Mouse (Mus musculus): ENCODE measurements around the gene Pias4. TPM values are rescaled to one million over a fixed set of nuclear protein-coding genes. Genes with fewer than 3 reads are reported as not detected.
A peak's percentile ranks its signal among the peaks of the same experiment; 100 is the strongest.
"Not testable (repeated sequence)": the region's sequence is repeated elsewhere in the genome, so short reads cannot be mapped to it uniquely, and the experiment has no call there.

The Pias4 gene
- polyA plus RNA-seq (2014; fragmentation: Nextera tagmentation; extraction: Ambion mirVana) = 43.7 and 48.3 TPM in 2 replicates

DNA sequence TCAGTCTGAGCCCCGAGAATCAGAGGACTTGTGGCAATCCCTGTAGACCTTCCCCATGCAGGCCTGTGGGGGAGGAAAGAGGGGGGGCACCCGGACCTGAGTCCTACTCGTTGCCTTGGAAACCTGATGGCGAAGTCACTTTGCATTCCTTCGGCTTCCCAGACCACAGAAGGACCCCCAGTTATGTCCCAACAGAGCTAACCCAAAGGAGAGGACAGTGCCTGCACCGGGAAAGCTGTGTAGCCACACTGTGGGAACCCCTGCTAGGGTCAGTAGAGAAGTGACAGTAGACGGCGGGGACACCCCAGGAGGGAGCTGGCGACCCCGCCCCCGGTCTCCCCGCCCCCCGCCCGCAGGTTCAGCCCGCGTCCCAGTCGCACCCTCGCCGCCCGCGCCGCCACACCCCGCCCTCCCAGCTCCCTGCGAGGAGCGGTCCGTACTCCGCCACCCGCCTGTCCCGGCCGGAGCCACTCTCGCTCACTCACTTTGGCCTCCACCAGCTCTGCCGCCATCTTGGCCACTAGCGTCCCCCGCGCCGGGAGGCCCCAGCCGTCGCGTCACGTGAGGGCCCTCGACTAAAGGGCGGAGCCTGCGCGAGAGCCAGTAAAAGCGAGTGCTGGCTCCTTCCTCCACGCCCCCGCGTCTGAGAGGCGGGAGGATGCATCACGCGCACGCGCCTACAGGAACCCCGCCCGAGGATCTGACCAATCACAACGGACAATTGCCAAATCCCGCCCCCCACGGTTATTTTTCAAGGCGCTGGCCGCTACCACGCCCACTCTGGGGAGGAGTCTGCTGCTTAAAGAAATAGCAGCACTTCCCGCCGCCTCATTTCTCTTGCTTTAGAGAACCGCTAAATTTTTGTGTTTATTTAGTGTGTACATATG, at the start of gene Pias4:
Gene Pias4 (minus strand): TSS at position 724 of the 887 bp plus-strand sequence.
- Histone ChIP-seq H3K4me3 (replicated peaks; ENCODE audit: low read length) (peak within 1 kb of the TSS; percentile 89), H3K36me3 (replicated peaks; ENCODE audit: control insufficient read depth, insufficient read depth) (peaks cover 22% of the 10 kb centered on the region), H3K4me2 (replicated peaks) (peak within 1 kb of the TSS; percentile 81), H3K4me1 (replicated peaks; ENCODE audit: control insufficient read depth, insufficient read depth, low read length) (peaks cover 22% of the 10 kb centered on the region), H3K9ac (peak within 1 kb of the TSS; percentile 83), H3K27me3 (ENCODE audit: control insufficient read depth, insufficient read depth, low read length) (no peaks in the 10 kb centered on the region), H3K27ac (peak within 1 kb of the TSS; percentile 75), H3K9me3 (ENCODE audit: control insufficient read depth, low read length) (no peaks in the 10 kb centered on the region)
- ATAC-seq (ENCODE audit: low FRiP score) = peak; percentile 93
- peak; percentile 100 for DNase-seq (ENCODE audit: low spot score)
- WGBS = under 1% methylated on average over 53 of the region's 64 CpGs

DNA sequence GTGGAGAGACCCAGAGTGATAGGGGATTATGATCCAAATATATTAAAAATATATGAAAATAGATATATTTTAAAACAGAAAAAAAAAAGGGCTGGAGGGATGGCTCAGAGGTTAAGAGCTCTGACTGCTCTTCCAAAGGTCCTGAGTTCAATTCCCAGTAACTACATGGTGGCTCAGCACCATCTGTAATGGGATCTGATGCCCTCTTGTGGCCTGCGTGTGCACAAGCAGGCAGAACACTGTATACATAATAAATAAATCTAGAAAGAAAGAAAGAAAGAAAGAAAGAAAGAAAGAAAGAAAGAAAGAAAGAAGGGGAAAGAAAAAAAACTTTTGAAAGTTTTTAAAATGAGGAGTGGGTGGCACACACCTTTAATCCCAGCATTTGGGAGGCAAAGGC, 49.5 kb upstream of the Pias4 start:
- not testable (repeated sequence) for H3K9me3 ChIP-seq (ENCODE audit: control insufficient read depth, low read length); H3K27me3 ChIP-seq (ENCODE audit: control insufficient read depth, insufficient read depth, low read length); H3K27ac ChIP-seq; H3K4me3 ChIP-seq (replicated peaks; ENCODE audit: low read length); H3K4me2 ChIP-seq (replicated peaks); ATAC-seq (ENCODE audit: low FRiP score); H3K4me1 ChIP-seq (replicated peaks; ENCODE audit: control insufficient read depth, insufficient read depth, low read length); H3K9ac ChIP-seq; DNase-seq (ENCODE audit: low spot score)
- peaks cover 93% of the 10 kb centered on the region for H3K36me3 ChIP-seq (replicated peaks; ENCODE audit: control insufficient read depth, insufficient read depth)
- 40% methylated on average over 1 of the region's 1 CpGs for WGBS

DNA sequence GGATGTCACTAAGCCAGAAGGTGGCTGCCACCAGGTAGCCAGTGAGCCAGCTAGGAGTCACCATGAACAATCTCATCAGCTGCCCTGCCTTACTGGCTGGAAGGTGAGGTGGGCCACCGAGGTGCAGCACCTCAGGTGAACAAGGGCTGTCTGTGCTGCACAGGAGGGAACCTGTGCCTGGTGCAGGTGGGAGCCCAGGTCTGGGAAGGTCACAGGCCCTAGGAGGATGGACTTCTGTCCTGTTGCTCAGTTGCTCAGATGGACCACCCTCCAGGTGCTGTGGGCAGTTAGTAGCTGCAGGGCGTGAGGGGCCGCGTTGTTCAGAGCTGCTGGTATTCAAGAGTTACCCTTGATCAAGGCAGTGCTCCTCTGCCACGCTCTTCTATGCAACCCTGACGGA, 49.1 kb upstream of the Pias4 start:
- Histone ChIP-seq H3K36me3 (replicated peaks; ENCODE audit: control insufficient read depth, insufficient read depth) (peaks cover 93% of the 10 kb centered on the region), H3K9ac (no peak overlapping the region), H3K9me3 (ENCODE audit: control insufficient read depth, low read length) (no peaks in the 10 kb centered on the region), H3K4me3 (replicated peaks; ENCODE audit: low read length) (no peak overlapping the region), H3K4me1 (replicated peaks; ENCODE audit: control insufficient read depth, insufficient read depth, low read length) (no peaks in the 10 kb centered on the region), H3K4me2 (replicated peaks) (no peak overlapping the region), H3K27ac (no peak overlapping the region), H3K27me3 (ENCODE audit: control insufficient read depth, insufficient read depth, low read length) (no peaks in the 10 kb centered on the region)
- DNase-seq (ENCODE audit: low spot score) (no peak), ATAC-seq (ENCODE audit: low FRiP score) (no peak)
- WGBS = 89% methylated on average over 6 of the region's 6 CpGs

DNA sequence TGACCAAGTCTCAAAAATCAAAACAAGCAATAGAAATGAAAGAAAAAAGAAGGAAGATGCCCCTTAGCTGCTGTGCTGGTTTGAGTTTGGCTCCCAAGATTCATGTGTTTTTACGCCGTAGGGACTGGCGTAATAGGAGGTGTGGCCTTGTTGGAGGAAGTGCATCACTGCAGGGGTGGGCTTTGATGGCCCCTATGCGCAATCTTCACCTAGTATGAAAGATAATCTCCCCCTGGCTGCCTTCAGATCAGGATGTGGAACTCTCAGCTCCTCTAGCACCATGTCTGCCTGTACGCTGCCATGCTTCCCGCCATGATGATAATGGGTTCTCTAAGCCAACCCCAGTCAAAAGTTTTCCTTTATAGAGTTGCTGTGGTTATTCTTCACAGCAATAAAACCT, 48.5 kb upstream of the Pias4 start:
- WGBS = 92% methylated on average over 6 of the region's 6 CpGs
- H3K9ac ChIP-seq = no peak overlapping the region

DNA sequence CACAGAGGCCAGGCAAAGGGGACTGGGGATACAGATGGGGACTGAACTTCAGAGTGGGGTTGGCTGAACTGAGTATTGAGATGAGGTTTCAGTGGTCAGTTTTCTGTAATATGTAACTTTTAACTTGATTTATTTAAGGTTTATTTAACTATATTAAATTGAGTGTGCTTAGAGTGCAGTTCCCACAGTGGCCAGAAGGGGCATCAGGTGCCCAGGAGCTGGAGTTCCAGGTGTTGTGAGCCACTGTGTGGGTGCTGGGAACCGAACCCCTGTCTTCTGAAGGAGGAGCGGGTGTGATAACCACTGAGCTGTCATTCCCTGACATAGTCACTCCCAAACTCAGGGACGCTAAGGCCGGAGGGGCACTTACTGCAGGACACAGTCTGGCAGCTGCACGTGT, 42.4 kb upstream of the Pias4 start:
- H3K36me3 ChIP-seq (replicated peaks; ENCODE audit: control insufficient read depth, insufficient read depth) = peaks cover 98% of the 10 kb centered on the region
- DNase-seq (ENCODE audit: low spot score) = no peak
- no peak overlapping the region for H3K4me2 ChIP-seq (replicated peaks)

More for the DNA sequence above, 48.5 kb upstream of the Pias4 start:
- Histone ChIP-seq H3K9me3 (ENCODE audit: control insufficient read depth, low read length) (no peaks in the 10 kb centered on the region), H3K4me3 (replicated peaks; ENCODE audit: low read length) (no peak overlapping the region), H3K27me3 (ENCODE audit: control insufficient read depth, insufficient read depth, low read length) (no peaks in the 10 kb centered on the region), H3K4me1 (replicated peaks; ENCODE audit: control insufficient read depth, insufficient read depth, low read length) (no peaks in the 10 kb centered on the region), H3K4me2 (replicated peaks) (no peak overlapping the region), H3K27ac (no peak overlapping the region), H3K36me3 (replicated peaks; ENCODE audit: control insufficient read depth, insufficient read depth) (peaks cover 93% of the 10 kb centered on the region)
- DNase-seq (ENCODE audit: low spot score) = no peak
- ATAC-seq (ENCODE audit: low FRiP score) = no peak

DNA sequence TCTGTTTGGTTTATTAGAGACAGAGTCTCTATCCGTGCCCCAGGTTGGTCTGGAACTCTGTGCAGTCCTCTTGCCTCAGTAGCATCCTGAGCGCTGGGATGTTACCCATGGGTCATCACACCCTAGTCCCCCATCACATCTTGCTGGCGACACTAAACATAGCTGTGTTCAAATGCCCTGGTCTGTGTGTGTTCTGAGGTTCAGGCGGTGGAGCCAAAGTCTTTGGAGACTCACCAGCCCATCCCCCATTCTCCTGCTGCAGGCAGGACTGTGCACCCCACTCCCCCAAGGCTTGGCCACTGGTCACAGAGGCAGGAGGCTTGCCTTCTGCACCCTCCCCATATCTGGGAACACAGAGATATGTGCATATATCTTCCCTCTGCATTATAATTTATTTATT, 36.4 kb upstream of the Pias4 start:
- 67% methylated on average over 4 of the region's 4 CpGs for WGBS
- H3K36me3 ChIP-seq (replicated peaks; ENCODE audit: control insufficient read depth, insufficient read depth) = peaks cover 40% of the 10 kb centered on the region
- no peak for DNase-seq (ENCODE audit: low spot score)
- no peak overlapping the region for H3K4me2 ChIP-seq (replicated peaks)
- no peak overlapping the region for H3K4me3 ChIP-seq (replicated peaks; ENCODE audit: low read length)
- ATAC-seq (ENCODE audit: low FRiP score) = peak; percentile 8; the same call in 1 of the 2 replicates
- H3K9me3 ChIP-seq (ENCODE audit: control insufficient read depth, low read length) = no peaks in the 10 kb centered on the region
- no peak overlapping the region for H3K9ac ChIP-seq
- H3K27ac ChIP-seq = no peak overlapping the region
- H3K4me1 ChIP-seq (replicated peaks; ENCODE audit: control insufficient read depth, insufficient read depth, low read length) = no peaks in the 10 kb centered on the region
- no peaks in the 10 kb centered on the region for H3K27me3 ChIP-seq (ENCODE audit: control insufficient read depth, insufficient read depth, low read length)

More for the DNA sequence above, 42.4 kb upstream of the Pias4 start:
- H3K27me3 ChIP-seq (ENCODE audit: control insufficient read depth, insufficient read depth, low read length) = no peaks in the 10 kb centered on the region
- no peak overlapping the region for H3K9ac ChIP-seq
- no peak overlapping the region for H3K4me3 ChIP-seq (replicated peaks; ENCODE audit: low read length)
- 0 out of 2 replicates have a peak, but pooled peaks cover 6% of the 10 kb centered on the region for H3K9me3 ChIP-seq (ENCODE audit: control insufficient read depth, low read length)
- H3K4me1 ChIP-seq (replicated peaks; ENCODE audit: control insufficient read depth, insufficient read depth, low read length) = no peaks in the 10 kb centered on the region
- 96% methylated on average over 5 of the region's 5 CpGs for WGBS
- H3K27ac ChIP-seq = no peak overlapping the region
- ATAC-seq (ENCODE audit: low FRiP score) = no peak

DNA sequence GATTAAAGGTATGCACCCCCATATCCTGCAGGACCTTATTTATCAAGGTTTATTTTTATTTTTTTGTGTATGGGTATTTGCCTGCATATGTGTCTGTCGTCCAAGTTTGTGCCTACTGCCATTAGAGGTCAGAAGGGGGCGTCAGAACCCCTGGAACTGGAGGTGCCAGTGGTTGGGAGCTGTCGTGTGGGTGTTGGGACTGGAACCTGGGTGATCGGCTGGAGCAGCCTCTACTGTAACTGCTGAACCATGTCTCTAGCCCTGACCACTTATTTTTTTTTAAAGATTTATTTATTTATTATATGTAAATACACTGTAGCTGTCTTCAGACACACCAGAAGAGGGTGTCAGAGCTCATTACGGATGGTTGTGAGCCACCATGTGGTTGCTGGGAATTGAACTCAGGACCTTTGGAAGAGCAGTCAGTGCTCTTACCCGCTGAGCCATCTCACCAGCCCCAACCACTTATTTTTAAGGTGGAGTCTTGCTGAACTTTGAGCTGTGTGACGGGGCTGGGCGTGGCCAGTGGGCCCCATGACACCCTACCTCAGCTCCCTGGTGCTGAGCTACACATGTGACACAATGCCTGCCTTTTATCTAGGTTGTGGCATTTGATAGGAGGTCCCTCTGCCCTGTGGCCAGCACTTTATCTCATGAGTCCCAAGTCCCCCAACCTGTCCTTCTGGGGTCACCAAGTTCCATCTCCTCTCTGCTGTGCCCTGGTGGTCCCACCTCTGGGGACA, 35.4 kb upstream of the Pias4 start:
- 72% methylated on average over 8 of the region's 8 CpGs for WGBS
- Histone ChIP-seq H3K4me3 (replicated peaks; ENCODE audit: low read length) (no peak overlapping the region), H3K36me3 (replicated peaks; ENCODE audit: control insufficient read depth, insufficient read depth) (peaks cover 30% of the 10 kb centered on the region), H3K4me1 (replicated peaks; ENCODE audit: control insufficient read depth, insufficient read depth, low read length) (no peaks in the 10 kb centered on the region), H3K9me3 (ENCODE audit: control insufficient read depth, low read length) (no peaks in the 10 kb centered on the region), H3K4me2 (replicated peaks) (no peak overlapping the region), H3K27ac (no peak overlapping the region), H3K9ac (no peak overlapping the region), H3K27me3 (ENCODE audit: control insufficient read depth, insufficient read depth, low read length) (no peaks in the 10 kb centered on the region)
- ATAC-seq (ENCODE audit: low FRiP score) (no peak), DNase-seq (ENCODE audit: low spot score) (no peak)

DNA sequence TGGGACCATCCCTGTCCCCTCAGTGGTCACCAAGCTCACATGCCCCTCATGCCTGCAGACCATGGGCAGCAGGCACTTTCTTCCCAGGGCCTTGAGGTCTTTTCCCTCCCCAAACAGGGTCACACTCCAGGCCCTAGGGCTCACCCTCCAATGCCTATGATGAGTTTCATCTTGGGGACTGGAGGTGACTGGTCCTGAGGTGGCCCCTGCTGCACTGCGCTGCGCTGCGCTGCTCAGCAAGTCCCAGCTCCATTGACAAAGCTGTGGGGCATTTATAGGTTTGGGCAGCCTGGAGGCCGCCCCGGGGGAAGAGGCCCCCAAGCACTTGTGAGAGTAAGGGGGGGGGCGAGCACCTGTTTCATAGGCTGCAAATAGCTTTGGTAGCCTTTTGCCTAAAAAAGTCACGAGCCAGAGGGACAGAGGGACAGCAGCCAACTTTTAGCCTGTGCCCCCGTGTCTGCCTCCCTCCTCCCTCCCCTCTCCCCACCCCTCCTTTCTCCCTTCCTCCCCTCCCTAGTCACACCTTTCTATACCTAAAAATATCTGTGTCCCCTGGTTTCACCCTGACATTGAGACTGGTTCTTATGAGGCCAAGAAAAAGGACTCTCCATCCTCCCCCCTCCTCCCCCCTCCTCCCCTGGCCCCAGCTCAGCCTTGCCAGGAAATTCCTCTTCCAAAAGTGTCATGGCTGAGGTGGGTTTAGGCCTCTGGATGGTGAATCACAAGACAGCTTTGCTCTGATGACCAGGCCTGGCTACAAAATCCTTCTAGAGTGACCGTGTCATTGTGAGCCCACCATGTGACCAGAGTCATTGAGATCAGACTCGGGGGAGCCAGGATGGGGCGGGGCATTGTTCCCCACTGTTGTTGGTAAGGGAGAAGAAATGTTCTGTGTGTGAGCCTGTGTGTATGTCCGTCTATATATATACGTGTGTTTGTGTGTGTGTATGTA, 34.4 kb upstream of the Pias4 start, which contains the start of gene Nmrk2:
Gene Nmrk2 (minus strand): TSS at position 245 of the 952 bp plus-strand sequence.
- no peak within 1 kb of the TSS for H3K4me3 ChIP-seq (replicated peaks; ENCODE audit: low read length)
- no peaks in the 10 kb centered on the region for H3K4me1 ChIP-seq (replicated peaks; ENCODE audit: control insufficient read depth, insufficient read depth, low read length)
- no peak within 1 kb of the TSS for H3K4me2 ChIP-seq (replicated peaks)
- no peak within 1 kb of the TSS for H3K9ac ChIP-seq
- H3K9me3 ChIP-seq (ENCODE audit: control insufficient read depth, low read length) = no peaks in the 10 kb centered on the region
- ATAC-seq (ENCODE audit: low FRiP score) (no peak), DNase-seq (ENCODE audit: low spot score) (no peak)
- WGBS = 63% methylated on average over 13 of the region's 13 CpGs
- no peaks in the 10 kb centered on the region for H3K27me3 ChIP-seq (ENCODE audit: control insufficient read depth, insufficient read depth, low read length)
- no peak within 1 kb of the TSS for H3K27ac ChIP-seq
- H3K36me3 ChIP-seq (replicated peaks; ENCODE audit: control insufficient read depth, insufficient read depth) = peaks cover 19% of the 10 kb centered on the region
